8 mouse cellular contexts compared by ENCODE assay signal in genomic region chr19:9981621-9982020, GRCm38 (mm10). TPM values are rescaled to one million over a fixed set of nuclear protein-coding genes. Genes with fewer than 3 reads are reported as not detected.
DNase-seq lines count a peak whose midpoint lies in the region; ATAC-seq and TF ChIP-seq lines count a peak whose summit lies in the region.

No protein-coding gene starts in this region.

- DNase-seq in adrenal gland, adult 2 months = peak; percentile 25
- no peak for DNase-seq in adrenal gland, postnatal 10 days
- DNase-seq in lung, postnatal 0 days (ENCODE audit: low spot score) = no peak
- no peak for DNase-seq in lung, postnatal 4 days
- DNase-seq in natural killer cell, adult 2 months (ENCODE audit: low spot score in 2 of 2) = no peak

- 67% methylated on average over 4 of the region's 4 CpGs for WGBS in lung, postnatal 0 days
- WGBS in limb, embryonic 13.5 days = 72% methylated on average over 4 of the region's 4 CpGs
- 71% methylated on average over 4 of the region's 4 CpGs for WGBS in olfactory bulb, adult 2 months

- ATAC-seq in lung, postnatal 0 days = no peak
- ATAC-seq in limb, embryonic 13.5 days (ENCODE audit: low FRiP score, low read depth) = no peak
- ATAC-seq in megakaryocyte progenitor cell, adult 5-6 weeks (replicated peaks; ENCODE audit: poor library complexity) = no peak

- no peak for TF ChIP-seq POLR2A in olfactory bulb, adult 2 months (IDR thresholded peaks at IDR 0.05; ENCODE audit: insufficient read depth, low read depth, low read length)

- peak overlapping the region; percentile 92; the same call in 1 of the 2 replicates for H3K4me3 ChIP-seq in lung, postnatal 0 days (ENCODE audit: low read depth, low read length)
- peak overlapping the region; percentile 90 for H3K4me3 ChIP-seq in limb, embryonic 13.5 days
- no peak overlapping the region for H3K4me3 ChIP-seq in olfactory bulb, adult 2 months (ENCODE audit: insufficient read depth, low read depth, low read length)

- no peaks in the 10 kb centered on the region for H3K9me3 ChIP-seq in lung, postnatal 0 days (ENCODE audit: low read length)
- H3K9me3 ChIP-seq in limb, embryonic 13.5 days = no peaks in the 10 kb centered on the region

- TF ChIP-seq CTCF in lung, postnatal 0 days (IDR thresholded peaks at IDR 0.05) = no peak
- TF ChIP-seq CTCF in olfactory bulb, adult 2 months (IDR thresholded peaks at IDR 0.05; ENCODE audit: insufficient read depth, low read depth, low read length) = no peak

- peak overlapping the region; percentile 99 for H3K27ac ChIP-seq in lung, postnatal 0 days (ENCODE audit: low read length)
- H3K27ac ChIP-seq in limb, embryonic 13.5 days = peak overlapping the region; percentile 90
- H3K27ac ChIP-seq in olfactory bulb, adult 2 months (ENCODE audit: insufficient read depth, low read depth, low read length) = peak overlapping the region; percentile 58

- H3K36me3 ChIP-seq in lung, postnatal 0 days (ENCODE audit: insufficient read depth, low read length) = peaks cover 11% of the 10 kb centered on the region; the same call in 1 of the 2 replicates
- peaks cover 22% of the 10 kb centered on the region for H3K36me3 ChIP-seq in limb, embryonic 13.5 days

- H3K27me3 ChIP-seq in lung, postnatal 0 days (replicated peaks; ENCODE audit: insufficient read depth, low read length) = no peaks in the 10 kb centered on the region
- no peaks in the 10 kb centered on the region for H3K27me3 ChIP-seq in limb, embryonic 13.5 days

- peaks cover 14% of the 10 kb centered on the region; the same call in 1 of the 2 replicates for H3K4me1 ChIP-seq in lung, postnatal 0 days (ENCODE audit: insufficient read depth, low read depth, low read length)
- peaks cover 26% of the 10 kb centered on the region for H3K4me1 ChIP-seq in limb, embryonic 13.5 days
- peaks cover 13% of the 10 kb centered on the region for H3K4me1 ChIP-seq in olfactory bulb, adult 2 months (ENCODE audit: control insufficient read depth, insufficient read depth, low read length)

- peak overlapping the region; percentile 60 for H3K4me2 ChIP-seq in lung, postnatal 0 days (replicated peaks; ENCODE audit: low read depth, low read length)
- H3K4me2 ChIP-seq in limb, embryonic 13.5 days (replicated peaks) = peak overlapping the region; percentile 96

- no peak for TF ChIP-seq EP300 in lung, postnatal 0 days (IDR thresholded peaks at IDR 0.05)

- H3K9ac ChIP-seq in lung, postnatal 0 days (replicated peaks; ENCODE audit: low read depth) = no peak overlapping the region; the same call in 1 of the 2 replicates
- peak overlapping the region; percentile 70 for H3K9ac ChIP-seq in limb, embryonic 13.5 days

RNA-seq across cellular contexts. Expression of gene Fth1, which starts 1.2 kb away (rescaled TPM):
- 1,000 to 10,000 TPM; 3,718 to 3,915 TPM for total RNA-seq in adrenal gland, adult 2 months (2021)
- 39,639 and 47,224 TPM in 2 replicates for polyA plus RNA-seq in adrenal gland, adult 2 months (2012; rRNA removed)
- 1,000 to 10,000 TPM; 2,032 to 2,040 TPM for total RNA-seq in adrenal gland, postnatal 10 days (2021)
- polyA plus RNA-seq in lung, postnatal 0 days (2015; fragmentation: Nextera tagmentation; extraction: Ambion mirVana) = 3,752 and 3,783 TPM in 2 replicates
- 1,470 and 1,484 TPM in 2 replicates for polyA plus RNA-seq in limb, embryonic 13.5 days (2015; fragmentation: Nextera tagmentation; extraction: Ambion mirVana)
- polyA plus RNA-seq in olfactory bulb, adult 2 months (2012; ENCODE audit: insufficient read depth, insufficient read length, low replicate concordance, missing spikeins) = 1,416 TPM in 1 of 2 replicates, not detected in the other
- 1,115 and 1,144 TPM in 2 replicates for total RNA-seq in megakaryocyte progenitor cell, adult 5-6 weeks (2015)
- total RNA-seq in megakaryocyte progenitor cell, adult 5-6 weeks (2017) = 325 and 354 TPM in 2 replicates

RNA-seq across cellular contexts. Expression of gene Best1, which starts 19.8 kb away (rescaled TPM):
- total RNA-seq in adrenal gland, adult 2 months (2021) = under 1 TPM; 0.17 to 0.62 TPM
- 0.16 and 0.46 TPM in 2 replicates for polyA plus RNA-seq in adrenal gland, adult 2 months (2012; rRNA removed)
- under 1 TPM; 0.39 to 0.45 TPM for total RNA-seq in adrenal gland, postnatal 10 days (2021)
- polyA plus RNA-seq in lung, postnatal 0 days (2015; fragmentation: Nextera tagmentation; extraction: Ambion mirVana) = 2.0 and 2.3 TPM in 2 replicates
- 2.0 and 2.1 TPM in 2 replicates for polyA plus RNA-seq in limb, embryonic 13.5 days (2015; fragmentation: Nextera tagmentation; extraction: Ambion mirVana)
- not detected in 2 replicates for polyA plus RNA-seq in olfactory bulb, adult 2 months (2012; ENCODE audit: insufficient read depth, insufficient read length, low replicate concordance, missing spikeins)
- 0.15 and 1.1 TPM in 2 replicates for total RNA-seq in megakaryocyte progenitor cell, adult 5-6 weeks (2015)
- not detected in 2 replicates for total RNA-seq in megakaryocyte progenitor cell, adult 5-6 weeks (2017)

RNA-seq across cellular contexts. Expression of gene Rab3il1, which starts 19.8 kb away (rescaled TPM):
- total RNA-seq in adrenal gland, adult 2 months (2021) = 10 to 100 TPM in 1 of 2 experiments, 1 to 10 TPM in 1; 4.1 to 10.3 TPM
- polyA plus RNA-seq in adrenal gland, adult 2 months (2012; rRNA removed) = 9.1 and 9.4 TPM in 2 replicates
- total RNA-seq in adrenal gland, postnatal 10 days (2021) = 10 to 100 TPM in 1 of 2 experiments, 1 to 10 TPM in 1; 10.0 to 15.0 TPM
- 23.8 and 25.9 TPM in 2 replicates for polyA plus RNA-seq in lung, postnatal 0 days (2015; fragmentation: Nextera tagmentation; extraction: Ambion mirVana)
- 40.6 and 45.2 TPM in 2 replicates for polyA plus RNA-seq in limb, embryonic 13.5 days (2015; fragmentation: Nextera tagmentation; extraction: Ambion mirVana)
- polyA plus RNA-seq in olfactory bulb, adult 2 months (2012; ENCODE audit: insufficient read depth, insufficient read length, low replicate concordance, missing spikeins) = not detected in 2 replicates
- 3.0 and 4.6 TPM in 2 replicates for total RNA-seq in megakaryocyte progenitor cell, adult 5-6 weeks (2015)
- 3.4 and 3.9 TPM in 2 replicates for total RNA-seq in megakaryocyte progenitor cell, adult 5-6 weeks (2017)

RNA-seq across cellular contexts. Expression of gene Fads3, which starts 59.7 kb away (rescaled TPM):
- 10 to 100 TPM; 13.3 to 17.6 TPM for total RNA-seq in adrenal gland, adult 2 months (2021)
- polyA plus RNA-seq in adrenal gland, adult 2 months (2012; rRNA removed) = 57.7 and 61.3 TPM in 2 replicates
- total RNA-seq in adrenal gland, postnatal 10 days (2021) = 10 to 100 TPM; 11.1 to 14.7 TPM
- 79.6 and 96.1 TPM in 2 replicates for polyA plus RNA-seq in lung, postnatal 0 days (2015; fragmentation: Nextera tagmentation; extraction: Ambion mirVana)
- 10.0 and 10.8 TPM in 2 replicates for polyA plus RNA-seq in limb, embryonic 13.5 days (2015; fragmentation: Nextera tagmentation; extraction: Ambion mirVana)
- not detected in 2 replicates for polyA plus RNA-seq in olfactory bulb, adult 2 months (2012; ENCODE audit: insufficient read depth, insufficient read length, low replicate concordance, missing spikeins)
- 1.4 and 2.1 TPM in 2 replicates for total RNA-seq in megakaryocyte progenitor cell, adult 5-6 weeks (2015)
- 2.1 and 2.8 TPM in 2 replicates for total RNA-seq in megakaryocyte progenitor cell, adult 5-6 weeks (2017)

Comparison
In these comparisons a context has a peak if more than half of its experiments do, and no peak if none do; other contexts are left out.
1. RNA of gene Fth1, which starts 1.2 kb away (polyA plus RNA-seq): 39,639 to 47,224 TPM in adrenal gland, adult 2 months; 3,752 to 3,783 TPM in lung, postnatal 0 days, 1,470 to 1,484 TPM in limb, embryonic 13.5 days and 1,416 TPM in olfactory bulb, adult 2 months; every median in the first group is over 10 times any median in the second.
2. RNA of gene Rab3il1, which starts 19.8 kb away (polyA plus RNA-seq): 40.6 to 45.2 TPM in limb, embryonic 13.5 days, 23.8 to 25.9 TPM in lung, postnatal 0 days and 9.1 to 9.4 TPM in adrenal gland, adult 2 months; not detected in olfactory bulb, adult 2 months; every median in the first group is over 10 times any median in the second.
3. Peak in every context shown above with its lines, with median percentiles within 50 percentile points of each other: H3K27ac ChIP-seq.